Mouse (Mus musculus): ENCODE measurements at regions not wholly inside any gene's neighbourhood (a gene's known extent, or its start where the extent isn't known, plus 50 kb on each side); places are given as distances from the start of the nearest gene placed in this dataset.
A peak's percentile ranks its signal among the peaks of the same experiment; 100 is the strongest.

GRCm38 (mm10) chr10:29594969-29595368 lies 59.3 kb upstream of the Rspo3 start:
- Histone ChIP-seq H3K9me3 (replicated peaks; ENCODE audit: control insufficient read depth, low read length) (no peaks in the 10 kb centered on the region), H3K27ac (replicated peaks; ENCODE audit: low read depth, low read length) (no peak overlapping the region), H3K4me1 (ENCODE audit: control insufficient read depth, insufficient read depth, low read length) (no peaks in the 10 kb centered on the region), H3K27me3 (ENCODE audit: control insufficient read depth, insufficient read depth, low read length) (no peaks in the 10 kb centered on the region), H3K9ac (replicated peaks; ENCODE audit: low read length) (no peak overlapping the region), H3K36me3 (replicated peaks; ENCODE audit: control insufficient read depth, insufficient read depth, low read depth, low read length) (no peaks in the 10 kb centered on the region), H3K4me2 (ENCODE audit: low read depth, low read length) (no peak overlapping the region), H3K4me3 (ENCODE audit: low read depth, low read length) (no peak overlapping the region)
- no peak for ATAC-seq (replicated peaks; ENCODE audit: insufficient number of reproducible peaks, low FRiP score, low TSS enrichment, low read depth)
- 61% methylated on average over 1 of the region's 1 CpGs for WGBS
- no peak for DNase-seq (ENCODE audit: low spot score)

- Histone ChIP-seq H3K9me3 (replicated peaks; ENCODE audit: control insufficient read depth, low read length) (no peaks in the 10 kb centered on the region), H3K4me2 (ENCODE audit: low read depth, low read length) (no peak overlapping the region), H3K36me3 (replicated peaks; ENCODE audit: control insufficient read depth, insufficient read depth, low read depth, low read length) (no peaks in the 10 kb centered on the region), H3K9ac (replicated peaks; ENCODE audit: low read length) (no peak overlapping the region), H3K4me1 (ENCODE audit: control insufficient read depth, insufficient read depth, low read length) (no peaks in the 10 kb centered on the region), H3K27ac (replicated peaks; ENCODE audit: low read depth, low read length) (no peak overlapping the region), H3K27me3 (ENCODE audit: control insufficient read depth, insufficient read depth, low read length) (no peaks in the 10 kb centered on the region), H3K4me3 (ENCODE audit: low read depth, low read length) (no peak overlapping the region)
- ATAC-seq (replicated peaks; ENCODE audit: insufficient number of reproducible peaks, low FRiP score, low TSS enrichment, low read depth) (no peak), DNase-seq (ENCODE audit: low spot score) (peak; percentile 18)
- WGBS, result 38% methylated on average over 3 of the region's 3 CpGs
These were observed 57.2 kb upstream of the Rspo3 start for GRCm38 (mm10) chr10:29592906-29593305.

GRCm38 (mm10) chr10:29590187-29590586 lies 54.5 kb upstream of the Rspo3 start:
- Histone ChIP-seq H3K4me3 (ENCODE audit: low read depth, low read length) (no peak overlapping the region), H3K9me3 (replicated peaks; ENCODE audit: control insufficient read depth, low read length) (no peaks in the 10 kb centered on the region), H3K4me2 (ENCODE audit: low read depth, low read length) (no peak overlapping the region), H3K4me1 (ENCODE audit: control insufficient read depth, insufficient read depth, low read length) (no peaks in the 10 kb centered on the region), H3K9ac (replicated peaks; ENCODE audit: low read length) (no peak overlapping the region), H3K27me3 (ENCODE audit: control insufficient read depth, insufficient read depth, low read length) (no peaks in the 10 kb centered on the region), H3K36me3 (replicated peaks; ENCODE audit: control insufficient read depth, insufficient read depth, low read depth, low read length) (no peaks in the 10 kb centered on the region), H3K27ac (replicated peaks; ENCODE audit: low read depth, low read length) (no peak overlapping the region)
- no peak for DNase-seq (ENCODE audit: low spot score)
- ATAC-seq (replicated peaks; ENCODE audit: insufficient number of reproducible peaks, low FRiP score, low TSS enrichment, low read depth), result no peak

GRCm38 (mm10) chr10:29589739-29590138 lies 54.1 kb upstream of the Rspo3 start:
- no peaks in the 10 kb centered on the region for H3K9me3 ChIP-seq (replicated peaks; ENCODE audit: control insufficient read depth, low read length)

More at GRCm38 (mm10) chr10:29589739-29590138, 54.1 kb upstream of the Rspo3 start:
- H3K27ac ChIP-seq (replicated peaks; ENCODE audit: low read depth, low read length), result no peak overlapping the region
- no peak overlapping the region for H3K9ac ChIP-seq (replicated peaks; ENCODE audit: low read length)
- no peaks in the 10 kb centered on the region for H3K27me3 ChIP-seq (ENCODE audit: control insufficient read depth, insufficient read depth, low read length)
- no peak overlapping the region for H3K4me3 ChIP-seq (ENCODE audit: low read depth, low read length)
- no peaks in the 10 kb centered on the region for H3K36me3 ChIP-seq (replicated peaks; ENCODE audit: control insufficient read depth, insufficient read depth, low read depth, low read length)
- DNase-seq (ENCODE audit: low spot score) (no peak), ATAC-seq (replicated peaks; ENCODE audit: insufficient number of reproducible peaks, low FRiP score, low TSS enrichment, low read depth) (no peak)
- no peak overlapping the region for H3K4me2 ChIP-seq (ENCODE audit: low read depth, low read length)
- H3K4me1 ChIP-seq (ENCODE audit: control insufficient read depth, insufficient read depth, low read length), result no peaks in the 10 kb centered on the region
